Mouse (Mus musculus): ENCODE measurements at regions not wholly inside any gene's neighbourhood (a gene's known extent, or its start where the extent isn't known, plus 50 kb on each side); places are given as distances from the start of the nearest gene placed in this dataset.

DNA sequence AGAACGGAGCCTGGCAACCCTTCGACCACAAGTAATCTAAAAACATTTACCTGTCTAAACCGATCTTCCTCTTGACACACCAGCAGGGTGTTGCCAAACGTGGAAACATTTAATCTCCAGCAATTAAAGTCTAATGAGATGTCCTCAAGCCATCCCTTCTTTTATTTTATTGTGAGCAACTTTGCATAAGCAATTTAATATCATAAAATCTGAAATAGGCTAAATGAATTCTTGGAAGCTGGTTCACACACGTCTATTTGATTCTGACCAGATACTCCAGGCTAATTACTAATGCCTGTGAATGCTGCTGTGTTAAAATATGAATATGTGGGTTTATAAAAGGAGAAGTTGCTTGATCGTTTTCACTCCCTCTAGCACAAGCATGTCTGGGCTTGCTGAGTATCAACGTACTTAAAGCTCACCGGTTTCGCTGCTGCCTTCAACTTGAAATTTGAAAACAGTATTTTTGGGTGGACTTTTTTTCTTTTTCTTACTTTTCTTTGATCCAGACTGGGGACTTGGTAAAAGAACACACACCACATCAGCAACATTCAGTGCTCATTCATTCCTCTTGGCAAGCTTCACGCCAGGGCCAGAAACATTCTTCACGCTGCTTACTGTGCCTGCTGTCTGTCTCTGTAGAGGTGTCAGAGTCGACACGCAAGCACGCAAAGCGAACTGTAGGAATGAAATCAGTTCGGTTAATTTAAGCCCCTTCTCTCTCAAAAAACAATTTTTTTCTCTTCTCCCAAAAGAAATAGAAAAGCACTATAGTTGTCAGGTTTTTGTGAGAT is 194.4 kb downstream of the Npr3 start:
- DNase-seq (ENCODE audit: low read depth, low spot score): no peak

DNA sequence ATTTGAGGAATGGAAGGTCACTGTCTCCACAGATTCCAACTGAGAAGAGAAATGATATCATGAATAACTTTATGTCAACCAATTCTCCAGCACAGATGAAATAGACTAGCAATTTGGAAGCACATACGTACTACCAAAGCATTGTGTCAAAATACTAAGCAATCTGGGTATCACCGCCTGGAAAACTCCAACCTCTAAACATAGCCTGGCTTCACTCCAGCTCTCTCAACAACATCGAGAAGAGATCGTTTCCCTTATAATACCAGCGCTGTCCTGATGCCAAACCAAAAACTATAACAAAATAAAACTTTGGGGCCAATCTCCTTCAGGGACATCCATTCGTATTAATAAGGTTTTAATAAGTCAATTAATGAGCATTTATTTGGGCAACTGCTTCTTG is 205.8 kb downstream of the Npr3 start:
- DNase-seq (ENCODE audit: low read depth, low spot score): no peak

DNA sequence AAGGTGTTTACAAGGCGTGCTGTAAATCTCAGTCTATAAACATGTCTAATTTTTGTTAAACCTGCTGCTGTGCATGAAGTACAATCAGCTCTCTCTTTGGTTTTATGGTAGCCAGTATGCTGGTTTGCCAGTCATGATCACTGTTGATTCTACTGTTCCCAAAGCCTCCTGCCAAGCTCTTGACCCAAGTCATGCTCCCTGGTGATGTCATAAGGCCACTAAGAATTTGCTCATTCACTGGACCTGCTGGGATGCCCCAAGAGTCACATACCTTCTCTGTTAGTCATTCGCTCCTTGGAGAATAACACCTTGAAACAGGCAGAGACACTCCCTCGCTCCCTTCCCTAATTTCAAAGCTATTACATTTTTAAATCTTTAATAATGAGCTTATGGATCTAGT is 207.2 kb downstream of the Npr3 start:
- peak; percentile 8 for DNase-seq (ENCODE audit: low read depth, low spot score)

DNA sequence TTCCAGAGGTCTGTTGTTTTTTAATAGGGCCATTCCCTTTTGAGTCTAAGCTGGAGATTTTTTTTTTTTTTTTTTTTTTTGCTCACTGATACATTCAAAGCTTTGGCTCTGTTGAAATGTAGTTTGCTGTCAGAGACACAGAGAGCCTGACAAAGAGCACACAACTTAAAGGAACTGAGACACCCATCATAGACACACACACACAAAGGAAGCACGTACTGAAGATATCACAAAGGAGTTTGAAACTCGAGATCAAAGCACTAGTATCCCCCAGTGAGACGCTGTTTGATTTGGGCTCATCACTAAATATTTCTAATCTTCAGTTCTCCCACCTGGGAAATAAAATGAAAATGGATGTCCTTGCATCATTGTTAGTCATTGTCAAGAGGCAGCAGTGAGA is 210.0 kb downstream of the Npr3 start:
- no peak for DNase-seq (ENCODE audit: low read depth, low spot score)

DNA sequence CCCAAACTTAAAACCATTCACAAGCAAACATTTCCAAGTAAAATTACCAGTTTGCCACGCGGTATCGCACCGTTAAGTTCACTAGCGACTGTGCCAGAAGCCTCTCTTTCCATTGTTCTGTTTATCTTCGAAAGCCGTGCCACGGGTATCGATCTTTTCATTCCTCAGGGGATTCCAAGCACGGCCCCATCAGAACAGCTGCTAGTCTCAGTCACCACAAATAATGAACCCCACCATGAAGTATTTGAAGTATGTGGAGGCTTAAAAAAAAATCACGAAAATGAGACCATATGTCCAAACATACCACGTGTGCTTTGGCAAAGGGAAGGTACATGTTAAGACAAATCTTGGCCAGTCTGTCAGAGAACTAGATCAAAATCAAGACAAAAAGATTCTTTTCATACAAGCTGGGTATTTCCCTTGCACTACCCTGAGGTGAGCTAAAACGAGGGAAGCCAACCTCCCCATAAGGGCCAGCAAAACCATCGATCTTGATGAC is 213.3 kb downstream of the Npr3 start:
- DNase-seq (ENCODE audit: low read depth, low spot score): peak; percentile 41

DNA sequence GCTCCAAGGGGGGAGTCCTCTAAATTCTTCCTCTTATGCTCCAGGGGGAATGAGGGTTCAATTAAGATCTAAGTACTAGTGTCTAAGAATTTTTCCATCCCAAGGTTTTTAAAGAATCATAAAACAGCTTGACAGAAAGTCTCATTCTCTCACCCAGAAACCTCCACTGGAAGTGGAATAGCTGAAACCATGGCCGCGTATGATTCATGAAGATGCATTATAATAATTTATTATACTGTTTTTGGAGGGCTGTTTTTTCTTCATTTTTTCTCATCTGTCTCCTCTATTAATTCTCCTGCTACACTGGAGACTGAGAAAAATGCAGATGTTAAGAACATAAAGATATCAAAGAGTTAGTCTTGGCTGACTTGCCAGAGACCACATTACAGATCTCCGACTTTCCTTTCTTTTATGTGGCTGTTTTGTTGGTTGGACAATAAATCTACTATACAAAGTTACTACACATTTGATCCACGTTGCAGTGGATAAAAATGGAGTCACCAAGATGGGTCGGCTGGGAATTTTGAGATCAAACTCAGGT is 242.2 kb downstream of the Npr3 start:
- DNase-seq (ENCODE audit: low read depth, low spot score): no peak

DNA sequence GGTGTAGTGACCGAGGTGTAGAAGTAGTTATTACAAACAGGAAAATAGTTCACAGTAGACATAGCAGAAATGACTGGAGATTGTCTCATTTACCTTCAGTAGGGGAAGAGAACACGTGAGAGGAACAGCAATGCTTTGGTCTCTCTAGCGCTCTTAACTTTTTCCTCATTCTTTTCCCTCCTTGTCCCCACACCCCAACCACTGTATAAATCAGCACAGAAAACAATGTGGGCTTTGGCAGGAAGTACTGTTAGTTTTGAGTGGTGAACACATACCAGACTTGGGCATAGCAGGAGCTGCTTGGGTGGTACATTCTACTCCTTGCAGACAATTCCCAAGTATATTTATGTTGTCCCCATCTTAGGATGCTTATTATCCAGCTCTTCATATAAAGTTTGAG is 251.9 kb downstream of the Npr3 start:
- DNase-seq (ENCODE audit: low read depth, low spot score): no peak

DNA sequence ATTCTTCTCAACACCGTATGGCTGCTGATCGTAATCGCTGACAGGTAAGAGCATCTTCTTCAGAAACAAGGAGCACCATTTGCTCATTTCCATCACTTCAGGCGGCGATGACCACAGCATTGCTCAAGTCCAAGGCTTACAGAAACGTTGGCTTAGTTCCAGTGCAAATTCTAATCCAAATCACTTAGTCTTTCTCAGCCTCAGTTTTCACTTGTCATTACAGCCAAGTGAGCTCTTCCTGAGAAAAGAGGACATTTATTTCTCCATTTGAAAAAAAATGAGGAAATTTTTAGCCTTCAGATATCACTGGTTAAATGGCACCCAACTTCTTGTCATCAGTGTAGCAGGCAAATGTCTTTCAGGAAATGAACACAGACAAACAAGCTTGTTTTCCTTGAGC is 246.8 kb upstream of the Tars start:
- DNase-seq (ENCODE audit: low read depth, low spot score): no peak

DNA sequence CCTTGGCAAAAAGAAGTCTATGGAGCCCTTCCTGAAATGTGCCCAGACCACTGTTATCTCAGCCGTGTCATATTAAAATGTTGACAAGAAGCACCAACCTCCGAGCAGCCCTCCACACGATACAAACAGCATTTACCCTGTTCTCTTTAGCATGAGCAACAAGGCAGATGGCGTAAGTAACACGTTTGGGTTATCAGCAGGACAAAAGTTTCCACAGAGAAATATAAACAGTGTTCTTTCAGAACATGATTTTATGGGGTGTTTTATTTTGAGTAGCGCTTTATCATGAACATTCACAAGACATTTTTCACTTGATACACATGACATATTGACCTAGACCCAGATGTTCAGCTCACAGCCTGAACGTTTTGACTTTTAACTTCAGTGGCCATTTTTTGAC is 245.3 kb upstream of the Tars start:
- DNase-seq (ENCODE audit: low read depth, low spot score): no peak

DNA sequence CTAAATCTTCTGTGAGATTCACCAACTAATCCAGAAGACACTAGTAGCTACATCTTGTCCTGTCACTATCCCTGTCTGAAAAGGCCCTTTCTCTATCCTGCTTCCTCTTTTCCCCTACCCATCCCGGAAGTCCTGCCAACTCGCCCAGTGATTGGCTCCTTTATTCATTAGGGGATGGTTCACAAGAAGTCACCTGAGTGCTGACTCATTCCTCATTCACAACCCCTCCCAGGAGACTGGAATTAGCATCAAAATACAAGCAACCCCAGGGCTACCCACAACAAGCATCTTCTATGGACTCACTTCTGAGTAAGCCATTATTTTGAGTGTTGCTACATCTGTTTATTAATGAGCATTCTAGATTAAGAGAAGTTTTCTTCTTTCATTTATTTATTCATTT is 231.2 kb upstream of the Tars start:
- DNase-seq (ENCODE audit: low read depth, low spot score): no peak

DNA sequence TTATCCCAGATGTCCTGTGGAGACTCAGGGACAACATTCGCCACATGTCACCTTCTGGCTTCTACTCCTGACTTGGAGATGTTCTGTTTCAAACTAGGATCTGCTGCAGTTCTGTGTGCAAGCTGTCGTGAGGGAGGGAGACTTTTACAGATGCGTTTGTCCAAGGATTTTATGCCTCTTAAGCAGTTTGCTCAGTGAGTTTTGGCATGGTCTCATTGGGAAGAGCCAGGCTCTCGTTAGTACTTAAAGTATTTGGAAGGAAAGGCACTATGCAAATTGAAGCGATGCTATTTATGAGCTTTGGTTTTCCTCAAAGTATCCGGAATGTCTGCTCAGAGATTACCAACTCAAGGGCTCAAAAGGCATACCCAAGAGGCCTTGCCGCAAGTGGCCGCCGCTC is 227.0 kb upstream of the Tars start:
- DNase-seq (ENCODE audit: low read depth, low spot score): no peak

DNA sequence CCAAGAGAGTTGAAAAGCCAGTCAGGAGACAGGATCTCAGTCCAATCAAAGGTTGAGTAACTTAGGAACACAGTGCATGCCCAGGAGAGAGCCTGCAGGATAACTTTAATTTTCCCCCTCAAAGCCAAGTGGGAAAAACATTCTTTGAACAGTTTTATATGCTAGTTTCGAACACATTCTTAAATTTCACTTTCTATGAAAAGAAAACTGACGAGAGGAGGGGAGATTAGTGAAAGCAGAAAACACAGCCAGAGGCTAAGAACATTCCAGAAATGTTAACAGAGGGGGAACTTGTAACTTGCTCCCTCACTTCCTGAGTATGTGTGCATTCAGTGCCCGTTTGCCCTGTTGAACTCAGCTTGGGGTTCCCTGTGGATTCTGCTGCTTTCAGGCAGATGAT is 213.0 kb upstream of the Tars start:
- DNase-seq (ENCODE audit: low read depth, low spot score): no peak

DNA sequence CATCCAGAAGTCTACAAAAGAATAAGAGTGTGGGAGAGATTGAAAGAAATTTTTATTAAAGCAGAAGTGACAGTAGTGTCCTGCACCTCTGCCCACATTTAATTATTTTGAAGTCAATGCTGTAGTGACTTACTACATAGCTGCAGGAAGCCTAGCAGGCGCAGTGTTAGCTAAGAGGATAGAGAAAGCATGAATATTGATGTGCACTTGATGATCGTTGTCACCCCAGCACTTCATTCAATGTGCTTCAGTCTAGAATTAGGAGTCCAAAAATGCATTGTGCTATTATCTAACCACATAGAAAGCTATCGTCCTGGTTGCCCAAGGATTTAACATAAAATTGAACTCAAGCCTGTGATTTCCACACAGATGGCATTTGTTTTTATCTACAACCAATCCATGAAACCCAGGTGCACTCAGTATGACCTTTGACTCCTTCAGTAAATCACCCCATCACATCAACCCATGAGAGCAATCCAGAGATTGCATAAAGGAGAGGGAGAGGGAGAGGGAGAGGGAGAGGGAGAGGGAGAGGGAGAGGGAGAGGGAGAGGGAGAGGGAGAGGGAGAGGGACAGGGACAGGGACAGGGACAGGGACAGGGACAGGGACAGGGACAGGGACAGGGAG is 210.7 kb upstream of the Tars start:
- peak; percentile 23 for DNase-seq (ENCODE audit: low read depth, low spot score)

DNA sequence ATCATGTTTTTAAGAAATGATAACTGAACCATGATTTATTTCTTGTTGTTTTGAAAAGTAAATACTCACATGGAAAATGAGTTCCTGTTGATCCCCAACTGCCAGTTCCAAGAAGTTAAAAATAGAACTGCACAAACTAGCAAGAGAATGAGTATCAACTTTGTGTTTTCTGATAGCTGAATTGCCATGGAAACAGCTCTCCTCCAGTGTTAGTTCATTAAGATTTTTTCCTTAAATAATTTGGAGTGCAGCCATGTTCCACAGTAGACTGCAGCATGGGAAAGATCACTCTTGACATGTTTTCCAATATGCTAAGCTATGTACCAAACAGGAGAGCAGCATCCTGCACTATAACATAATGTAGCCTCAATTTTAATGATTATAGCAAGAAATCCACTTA is 208.0 kb upstream of the Tars start:
- no peak for DNase-seq (ENCODE audit: low read depth, low spot score)

DNA sequence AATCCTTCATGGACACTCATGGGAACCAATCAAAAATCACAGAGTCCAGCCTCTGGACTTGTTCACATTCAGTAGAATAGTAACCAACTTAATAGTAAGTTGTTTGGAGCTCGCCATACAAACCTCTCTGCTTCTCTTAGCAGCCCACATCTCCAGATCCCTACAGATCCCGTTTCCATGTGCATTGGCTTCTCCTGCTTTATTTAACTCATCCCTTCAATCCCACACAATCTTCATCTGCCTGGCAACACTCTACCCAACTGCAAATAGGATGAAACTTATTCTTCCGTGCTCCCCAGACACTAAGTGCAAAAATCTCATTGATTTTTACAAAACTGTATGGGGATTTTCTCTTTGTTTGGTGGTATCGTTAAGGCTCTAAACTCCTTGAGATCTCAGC is 206.2 kb upstream of the Tars start:
- DNase-seq (ENCODE audit: low read depth, low spot score): no peak

DNA sequence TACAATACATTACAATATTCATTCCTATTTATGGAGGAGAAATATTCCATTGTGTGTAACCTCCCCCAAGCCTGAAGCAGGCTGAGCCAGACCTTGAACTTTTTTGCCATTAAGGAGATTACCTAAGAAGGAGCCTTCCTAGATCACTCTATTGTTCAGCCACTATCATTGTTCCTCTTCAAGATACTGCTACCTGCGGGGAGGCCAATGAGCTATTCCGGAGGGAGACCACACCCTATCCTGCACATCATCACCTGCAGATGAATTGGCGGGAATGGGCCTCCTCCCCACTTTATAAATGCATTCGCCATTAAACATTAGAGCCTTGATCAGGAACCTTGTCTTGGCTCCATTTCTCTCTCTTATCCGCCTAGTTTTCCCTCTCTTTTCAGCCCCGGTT is 197.6 kb upstream of the Tars start:
- DNase-seq (ENCODE audit: low read depth, low spot score): no peak

DNA sequence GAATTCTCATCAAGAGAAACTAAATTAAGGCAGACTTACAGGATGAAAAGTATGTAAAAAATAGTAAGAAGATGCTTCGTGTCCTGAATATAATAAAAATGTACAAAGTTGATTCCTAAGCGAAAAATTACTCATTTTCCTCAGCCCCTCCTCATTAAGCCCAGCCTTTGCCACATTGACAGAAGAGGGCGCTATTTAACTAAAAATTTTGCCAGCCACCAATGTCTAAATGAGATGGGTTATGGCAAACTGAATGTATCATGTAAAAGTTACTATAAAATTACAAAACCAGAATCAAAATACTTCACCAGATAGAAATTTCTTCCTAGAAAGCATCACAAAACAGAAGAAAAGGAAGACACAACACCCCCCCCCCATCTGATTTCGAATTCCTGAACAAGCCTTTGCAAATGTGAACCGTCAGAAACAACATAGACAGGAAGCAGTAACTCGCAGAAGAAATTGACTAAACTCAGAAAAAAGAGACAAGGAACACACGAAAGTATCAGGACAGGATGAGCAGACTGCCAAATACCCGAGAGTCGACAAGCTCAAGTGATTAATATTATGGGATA is 191.2 kb upstream of the Tars start:
- peak; percentile 30 for DNase-seq (ENCODE audit: low read depth, low spot score)

DNA sequence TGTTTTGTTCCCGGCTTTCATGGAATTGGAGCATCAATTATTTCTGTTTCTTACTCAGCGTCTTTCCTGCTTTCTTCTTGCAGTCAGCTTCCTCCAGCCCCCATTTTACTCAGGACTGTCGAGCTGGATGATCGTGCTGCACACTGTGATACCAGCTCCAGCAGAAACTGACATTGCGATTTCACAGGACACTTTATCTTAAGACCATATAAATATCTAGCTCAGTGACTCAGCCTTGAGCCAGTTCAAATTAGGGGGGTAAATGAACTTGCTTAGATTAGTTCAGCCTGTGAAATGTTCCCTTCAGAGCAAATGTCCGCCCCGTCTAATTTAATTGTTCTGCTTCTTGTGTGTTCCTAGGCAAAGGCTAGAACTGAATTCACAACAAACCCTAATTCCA is 190.3 kb upstream of the Tars start:
- no peak for DNase-seq (ENCODE audit: low read depth, low spot score)

DNA sequence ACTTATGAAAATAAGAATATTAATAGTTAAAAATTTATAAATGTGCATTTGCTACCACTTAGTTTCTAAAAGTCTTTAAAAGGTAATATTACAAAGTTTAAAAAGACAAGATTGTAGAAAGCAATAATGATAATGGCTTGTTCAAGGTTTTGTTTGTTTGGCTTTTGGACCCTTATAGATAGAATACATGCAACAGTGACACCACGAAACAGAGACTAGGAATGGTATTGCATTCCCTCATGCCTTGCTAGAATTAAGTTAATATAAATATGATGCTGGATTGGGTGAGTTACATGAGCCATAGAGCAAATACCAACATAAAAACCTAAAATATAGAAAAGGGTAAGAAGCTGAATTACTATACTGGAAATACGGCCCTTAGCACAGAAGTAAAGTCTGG is 186.9 kb upstream of the Tars start:
- DNase-seq (ENCODE audit: low read depth, low spot score): no peak

DNA sequence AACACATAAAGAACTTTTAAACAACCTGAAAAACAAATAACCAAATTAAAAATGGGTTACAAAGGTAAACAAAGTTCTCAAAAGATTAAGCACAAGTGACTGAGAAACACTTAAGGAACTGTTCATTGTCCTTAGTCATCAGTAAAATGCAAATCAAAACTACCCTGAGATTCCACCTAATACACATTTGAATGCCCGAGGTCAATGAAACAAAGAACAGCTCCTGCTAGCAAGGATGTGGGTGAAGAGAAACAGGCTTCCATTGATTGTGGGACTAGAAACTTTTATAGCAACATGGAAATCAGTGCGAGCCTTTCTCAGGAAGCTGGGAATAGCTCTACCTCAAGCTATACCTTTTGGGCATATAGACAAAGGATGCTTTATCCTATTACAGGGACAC is 184.7 kb upstream of the Tars start:
- DNase-seq (ENCODE audit: low read depth, low spot score): no peak

DNA sequence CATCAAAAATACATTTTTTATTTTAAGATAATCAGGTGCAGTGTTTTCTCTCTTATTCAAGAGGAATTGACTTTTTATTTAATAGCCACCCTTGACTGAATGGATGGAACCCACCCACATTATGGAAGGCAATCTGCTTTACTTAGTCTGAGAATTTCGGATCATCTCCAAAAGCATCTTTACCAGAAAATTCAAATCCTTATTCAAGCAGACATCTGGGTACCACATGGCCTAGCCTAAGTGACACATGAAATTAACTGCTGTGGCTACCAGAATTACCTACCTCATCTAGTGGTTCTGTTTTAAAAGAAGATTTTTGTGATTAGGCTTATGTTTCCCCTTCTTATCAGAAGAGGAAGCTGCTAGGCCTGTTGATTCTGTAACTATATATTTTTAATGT is 178.9 kb upstream of the Tars start:
- no peak for DNase-seq (ENCODE audit: low read depth, low spot score)

DNA sequence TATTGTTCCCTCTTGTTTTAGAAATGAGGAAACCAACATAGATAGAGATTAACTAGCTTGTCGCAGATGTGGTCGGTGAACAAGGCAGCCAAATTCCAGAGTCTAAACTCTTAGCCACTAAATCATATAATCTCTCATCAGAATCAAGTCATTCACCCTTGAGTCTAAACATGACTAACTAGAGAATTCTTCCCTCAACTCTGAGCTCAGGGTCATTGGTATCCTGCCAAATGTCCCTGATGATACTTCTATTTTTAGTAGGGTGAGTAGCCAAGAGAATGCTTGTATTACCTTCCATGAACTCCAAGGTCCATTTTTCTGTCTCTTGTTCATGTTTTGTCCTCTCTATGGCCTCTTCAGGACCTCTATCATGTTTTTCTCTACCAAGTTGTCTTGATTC is 174.9 kb upstream of the Tars start:
- no peak for DNase-seq (ENCODE audit: low read depth, low spot score)

DNA sequence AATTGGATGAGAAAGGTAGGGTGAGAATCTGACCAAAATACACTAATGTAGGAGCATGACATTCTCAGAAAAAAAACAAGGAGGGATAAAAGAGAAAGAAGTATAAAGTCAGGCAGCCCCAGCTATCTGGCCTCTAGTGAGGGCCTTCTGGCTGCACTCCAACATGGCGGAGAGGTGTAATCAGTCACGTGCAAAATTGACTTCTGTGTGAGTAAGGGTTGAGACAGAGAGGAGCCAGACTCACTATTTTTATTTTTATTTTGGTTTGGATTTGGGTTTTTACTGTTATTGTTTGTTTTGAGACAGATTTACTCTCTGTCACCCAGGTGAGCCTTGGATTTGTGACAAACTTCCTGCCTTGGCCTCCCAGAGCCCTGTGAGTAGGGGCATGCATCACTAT is 174.0 kb upstream of the Tars start:
- DNase-seq (ENCODE audit: low read depth, low spot score): no peak

Data from mesoderm, embryonic 11.5 days (tissue).